Mouse (Mus musculus): ENCODE results near the gene Sh3bp2. TPM values are rescaled to one million over a fixed set of nuclear protein-coding genes. Genes with fewer than 3 reads are reported as not detected.
A peak's percentile ranks its signal among the peaks of the same experiment; 100 is the strongest.

Gene Sh3bp2
- total RNA-seq, 2 experiments from 2014 or later: 1.1 to 1.2 TPM

- no peak for DNase-seq
Measured at GRCm38 (mm10) chr5:34526477-34526775, 788 bp downstream of the Sh3bp2 start.

GRCm38 (mm10) chr5:34527352-34527751 lies 1.7 kb downstream of the Sh3bp2 start:
- no peak for DNase-seq

- DNase-seq: no peak
Measured at GRCm38 (mm10) chr5:34528724-34529123, 3.1 kb downstream of the Sh3bp2 start.

GRCm38 (mm10) chr5:34530116-34530515 lies 4.5 kb downstream of the Sh3bp2 start:
- no peak for DNase-seq

GRCm38 (mm10) chr5:34530687-34531086 lies 5.0 kb downstream of the Sh3bp2 start:
- DNase-seq: no peak

GRCm38 (mm10) chr5:34533066-34533465 lies 7.4 kb downstream of the Sh3bp2 start:
- DNase-seq: no peak

GRCm38 (mm10) chr5:34533820-34534219 lies 8.2 kb downstream of the Sh3bp2 start:
- DNase-seq: no peak

- peak; percentile 50 for DNase-seq
Measured at GRCm38 (mm10) chr5:34534776-34535581, 9.3 kb downstream of the Sh3bp2 start.

GRCm38 (mm10) chr5:34535831-34536230 lies 10.2 kb downstream of the Sh3bp2 start:
- no peak for DNase-seq

- DNase-seq: no peak
Measured at GRCm38 (mm10) chr5:34538079-34538478, 12.4 kb downstream of the Sh3bp2 start.

GRCm38 (mm10) chr5:34538527-34538926 lies 12.9 kb downstream of the Sh3bp2 start:
- no peak for DNase-seq

GRCm38 (mm10) chr5:34539121-34539520 lies 13.5 kb downstream of the Sh3bp2 start:
- no peak for DNase-seq

- no peak for DNase-seq
Measured at GRCm38 (mm10) chr5:34542166-34542565, 16.5 kb downstream of the Sh3bp2 start.

GRCm38 (mm10) chr5:34543114-34543513 lies 17.5 kb downstream of the Sh3bp2 start:
- no peak for DNase-seq

- DNase-seq: no peak
Measured at GRCm38 (mm10) chr5:34547410-34547809, 21.8 kb downstream of the Sh3bp2 start.

GRCm38 (mm10) chr5:34549135-34549482 lies 23.5 kb downstream of the Sh3bp2 start:
- DNase-seq: no peak

GRCm38 (mm10) chr5:34549483-34550221 lies 24.0 kb downstream of the Sh3bp2 start:
- no peak for DNase-seq

- no peak for DNase-seq
Measured at GRCm38 (mm10) chr5:34550251-34550650, 24.6 kb downstream of the Sh3bp2 start.

GRCm38 (mm10) chr5:34551821-34552220 lies 26.2 kb downstream of the Sh3bp2 start:
- no peak for DNase-seq

GRCm38 (mm10) chr5:34563854-34564253 lies 38.2 kb downstream of the Sh3bp2 start:
- DNase-seq: no peak

GRCm38 (mm10) chr5:34564291-34564690 lies 38.7 kb downstream of the Sh3bp2 start:
- no peak for DNase-seq

GRCm38 (mm10) chr5:34565545-34566283 lies 40.1 kb downstream of the Sh3bp2 start:
- DNase-seq: peak; percentile 73

GRCm38 (mm10) chr5:34571551-34571950 lies 45.9 kb downstream of the Sh3bp2 start:
- DNase-seq: no peak

Measured in gastrocnemius, postnatal 25 days (tissue).